Mouse (Mus musculus): Measurements from ENCODE around the gene Lpp.

GRCm38 (mm10) chr16:24656026-24656425 is 262.7 kb downstream of the Lpp start:
- TF ChIP-seq CTCF (IDR thresholded peaks at IDR 0.05; ENCODE audit: control insufficient read depth, insufficient read depth, insufficient replicate concordance, low read depth, low read length) (no peak), POLR2A (IDR thresholded peaks at IDR 0.05; ENCODE audit: control insufficient read depth, low read depth, low read length) (no peak)

Measured in testis, adult 2 months (tissue).